Mouse (Mus musculus) gastrocnemius, adult 2 months (tissue): ENCODE data around the gene Vmn1r89. TPM values are rescaled to one million over a fixed set of nuclear protein-coding genes. Genes with fewer than 3 reads are reported as not detected.

Source experiments
- DNase-seq: peaks from one replicate; pipeline ENCODE4 v3.0.0; 2022
- H3K27ac ChIP-seq: fragments of 200-600 bp; 2 replicates; pipeline ENCODE4 v1.8.1; 2022; ENCODE audit warnings: mild to moderate bottlenecking
- H3K4me3 ChIP-seq: fragments of 200-600 bp; 2 replicates; pipeline ENCODE4 v1.8.1; 2022; ENCODE audit warnings: mild to moderate bottlenecking, moderate library complexity
- CTCF ChIP-seq: fragments of 200-600 bp; IDR thresholded peaks from 2 replicates; pipeline ENCODE4 v1.8.1; 2022; ENCODE audit warnings: antibody characterized with exemption, mild to moderate bottlenecking, moderate library complexity
- intact Hi-C: fragments of 180-260 bp; cut with DNase I; formaldehyde crosslinking; loops from one replicate; pipeline ENCODE4 v1.15.1; 2025
- long read RNA-seq, 2 experiments: library from polyadenylated mRNA; stranded (forward); transcript quantifications; one replicate each; pipeline ENCODE4 v2.0.0; 2021
- total RNA-seq, 2 experiments: library from RNA; stranded (reverse); gene quantifications; 2 replicates each; pipeline ENCODE4 v1.2.3; 2021

The Vmn1r89 gene
- total RNA-seq, result not detected
- long read RNA-seq, experiment 1, result 0 reads
- long read RNA-seq, experiment 2, result 0 reads

GRCm38 (mm10) chr7:13212720-13213119, at the start of gene Vmn1r89:
Gene Vmn1r89 (plus strand): TSS chr7:13213020.
- no peak for DNase-seq
- no peak within 1 kb of the TSS for H3K4me3 ChIP-seq
- TF ChIP-seq CTCF, result no peak
- intact Hi-C loops, result no loop called here
- H3K27ac ChIP-seq, result no peak within 1 kb of the TSS

DNA sequence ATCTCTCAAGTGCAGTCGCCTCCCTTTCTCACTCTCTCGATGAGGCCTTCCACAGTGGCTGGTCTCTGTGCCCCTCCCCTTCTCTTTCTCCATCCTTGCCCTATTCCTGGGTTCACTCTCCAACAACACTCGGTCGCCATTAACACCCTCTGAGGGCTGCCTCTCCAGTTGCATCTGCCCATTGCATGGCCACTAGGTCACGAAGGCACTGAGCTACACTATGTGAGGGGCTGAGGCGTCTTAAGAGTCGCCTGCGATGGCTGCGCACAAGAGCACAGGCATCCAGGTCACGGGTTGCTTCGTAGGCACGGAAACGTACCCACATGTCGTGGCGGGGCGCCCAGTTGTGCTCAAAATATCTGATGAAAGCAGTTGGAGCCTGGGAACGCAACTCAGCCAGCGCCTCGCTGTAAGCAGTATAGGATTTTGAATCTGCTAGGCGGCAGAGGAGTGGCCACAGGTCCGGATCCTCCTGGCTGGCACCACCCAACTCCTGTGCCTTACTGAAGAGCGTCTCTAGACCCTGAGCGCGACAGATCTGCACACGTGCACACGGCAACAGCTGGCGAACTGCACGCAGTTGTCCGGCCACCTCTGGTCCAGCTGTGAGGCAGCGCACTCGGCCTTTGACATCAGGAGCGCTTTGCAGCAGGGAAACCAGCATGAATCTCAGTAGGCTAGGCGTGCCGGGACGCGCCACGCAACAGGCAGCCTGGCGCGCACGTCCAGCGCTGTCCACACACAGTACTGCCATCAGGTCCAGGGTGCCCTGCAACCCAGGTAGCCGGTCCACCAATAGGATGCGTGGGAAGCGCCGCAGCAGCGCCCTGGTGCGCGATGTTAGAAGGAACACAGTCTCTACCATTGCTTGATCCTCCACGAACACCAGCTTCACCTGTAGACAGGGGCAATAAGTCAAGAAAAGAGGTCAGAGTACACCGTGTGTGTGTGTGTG, 48.2 kb downstream of the Vmn1r89 start:
- TF ChIP-seq CTCF, result no peak
- peak; percentile 48 for DNase-seq
- intact Hi-C loops, result no loop called here

DNA sequence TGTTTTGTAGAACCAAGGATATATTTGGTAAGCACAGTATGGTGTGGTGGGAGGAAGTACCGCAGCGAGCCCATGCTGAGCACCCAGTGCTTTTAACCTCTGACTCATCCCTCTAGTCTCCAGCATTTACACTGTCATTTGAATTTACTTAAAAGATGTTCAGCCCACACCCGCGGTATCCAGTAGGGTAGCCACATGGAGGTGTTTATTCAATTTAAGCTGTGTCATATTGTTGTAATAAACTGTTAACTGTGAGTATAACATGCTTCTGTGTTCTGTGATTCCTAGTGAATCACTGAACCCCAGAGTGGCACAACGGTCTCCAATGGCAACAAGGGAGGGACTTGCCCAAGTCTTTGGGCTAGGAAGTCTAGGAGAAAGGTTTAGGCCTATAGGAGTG, 51.0 kb downstream of the Vmn1r89 start:
- no peak for TF ChIP-seq CTCF
- DNase-seq, result no peak
- H3K27ac ChIP-seq, result no peak overlapping the region
- intact Hi-C loops, result no loop called here
- no peak overlapping the region for H3K4me3 ChIP-seq

More for the DNA sequence above, 48.2 kb downstream of the Vmn1r89 start:
- Histone ChIP-seq H3K27ac (no peak overlapping the region), H3K4me3 (peak overlapping the region; percentile 15; the same call in 1 of the 2 replicates)

- TF ChIP-seq CTCF, result no peak
- no peak overlapping the region for H3K4me3 ChIP-seq
- DNase-seq, result no peak
- intact Hi-C loops, result no loop called here
- H3K27ac ChIP-seq, result no peak overlapping the region
Observed at GRCm38 (mm10) chr7:13264396-13264795, 51.6 kb downstream of the Vmn1r89 start.

DNA sequence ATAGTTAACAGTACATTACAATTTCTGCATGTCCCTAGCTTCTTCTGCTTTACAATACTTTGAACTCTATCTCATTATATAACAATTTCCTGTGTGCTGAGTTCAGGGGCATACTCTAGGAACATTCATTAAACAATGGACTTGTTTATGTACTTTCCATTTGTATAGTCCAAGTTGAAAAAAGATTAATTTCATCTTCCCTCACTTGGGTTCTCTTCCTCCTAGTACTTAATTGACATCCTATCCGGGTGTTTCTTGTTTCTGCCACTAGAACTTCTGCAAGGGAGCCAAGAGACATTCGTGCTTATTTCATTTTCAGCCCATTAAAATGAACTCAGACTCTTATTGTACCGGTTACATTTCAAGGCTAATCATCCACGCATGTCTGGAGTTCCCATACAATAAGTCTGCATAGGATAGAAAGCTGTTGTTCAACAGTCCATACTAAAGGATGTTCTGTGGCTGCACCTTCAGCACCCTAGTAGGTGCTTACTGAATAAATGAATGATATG, 56.0 kb downstream of the Vmn1r89 start:
- no peak for TF ChIP-seq CTCF
- DNase-seq, result no peak
- intact Hi-C loops, result no loop called here
- Histone ChIP-seq H3K27ac (no peak overlapping the region), H3K4me3 (no peak overlapping the region)

GRCm38 (mm10) chr7:13269394-13269793, 56.6 kb downstream of the Vmn1r89 start:
- TF ChIP-seq CTCF, result no peak
- no peak overlapping the region for H3K27ac ChIP-seq
- no peak overlapping the region for H3K4me3 ChIP-seq
- no peak for DNase-seq
- intact Hi-C loops, result no loop called here

Other genes with a start within 250 kb of the Vmn1r89 start
- gene Zfp324, start 247.2 kb upstream of the Vmn1r89 start, total RNA-seq, result 1 to 10 TPM; 1.5 to 2.0 TPM
- gene Zfp446, start 235.2 kb upstream of the Vmn1r89 start, total RNA-seq, result 1 to 10 TPM; 2.7 TPM
- under 1 TPM in 1 of 2 experiments, not detected in 1; 0.42 TPM for gene Slc27a5, start 214.8 kb upstream of the Vmn1r89 start, total RNA-seq
- gene Trim28, start 213.9 kb upstream of the Vmn1r89 start, total RNA-seq, result 10 to 100 TPM; 71.3 to 71.5 TPM
- gene Zbtb45, start 203.0 kb upstream of the Vmn1r89 start, total RNA-seq, result 1 to 10 TPM; 3.3 to 4.4 TPM
- gene Chmp2a, start 178.2 kb upstream of the Vmn1r89 start, total RNA-seq, result 100 to 1,000 TPM in 1 of 2 experiments, 10 to 100 TPM in 1; 76.2 to 106 TPM
- gene Ube2m, start 174.7 kb upstream of the Vmn1r89 start, total RNA-seq, result 100 to 1,000 TPM; 136 to 146 TPM
- gene Mzf1, start 158.3 kb upstream of the Vmn1r89 start, total RNA-seq, result under 1 TPM; 0.51 to 0.92 TPM
- gene Vmn1r85, start 117.8 kb upstream of the Vmn1r89 start, total RNA-seq, result not detected
- not detected for gene Vmn1r86, start 93.1 kb upstream of the Vmn1r89 start, total RNA-seq
- gene Vmn1r87, start 72.9 kb upstream of the Vmn1r89 start, total RNA-seq, result not detected
- under 1 TPM; 0.05 to 0.11 TPM for gene Vmn1r88, start 53.5 kb upstream of the Vmn1r89 start, total RNA-seq
- gene Lig1, start 64.3 kb downstream of the Vmn1r89 start, total RNA-seq, result 1 to 10 TPM; 1.1 to 1.4 TPM
- 10 to 100 TPM; 12.6 to 14.5 TPM for gene Zswim9, start 65.7 kb downstream of the Vmn1r89 start, total RNA-seq
- under 1 TPM in 1 of 2 experiments, not detected in 1; 0.14 TPM for gene Pla2g4c, start 111.6 kb downstream of the Vmn1r89 start, total RNA-seq
- gene Cabp5, start 185.1 kb downstream of the Vmn1r89 start, total RNA-seq, result not detected
- gene Bsph1, start 237.8 kb downstream of the Vmn1r89 start, total RNA-seq, result not detected